Mouse (Mus musculus): ENCODE measurements at regions not wholly inside any gene's neighbourhood (a gene's known extent, or its start where the extent isn't known, plus 50 kb on each side); places are given as distances from the start of the nearest gene placed in this dataset.

DNA sequence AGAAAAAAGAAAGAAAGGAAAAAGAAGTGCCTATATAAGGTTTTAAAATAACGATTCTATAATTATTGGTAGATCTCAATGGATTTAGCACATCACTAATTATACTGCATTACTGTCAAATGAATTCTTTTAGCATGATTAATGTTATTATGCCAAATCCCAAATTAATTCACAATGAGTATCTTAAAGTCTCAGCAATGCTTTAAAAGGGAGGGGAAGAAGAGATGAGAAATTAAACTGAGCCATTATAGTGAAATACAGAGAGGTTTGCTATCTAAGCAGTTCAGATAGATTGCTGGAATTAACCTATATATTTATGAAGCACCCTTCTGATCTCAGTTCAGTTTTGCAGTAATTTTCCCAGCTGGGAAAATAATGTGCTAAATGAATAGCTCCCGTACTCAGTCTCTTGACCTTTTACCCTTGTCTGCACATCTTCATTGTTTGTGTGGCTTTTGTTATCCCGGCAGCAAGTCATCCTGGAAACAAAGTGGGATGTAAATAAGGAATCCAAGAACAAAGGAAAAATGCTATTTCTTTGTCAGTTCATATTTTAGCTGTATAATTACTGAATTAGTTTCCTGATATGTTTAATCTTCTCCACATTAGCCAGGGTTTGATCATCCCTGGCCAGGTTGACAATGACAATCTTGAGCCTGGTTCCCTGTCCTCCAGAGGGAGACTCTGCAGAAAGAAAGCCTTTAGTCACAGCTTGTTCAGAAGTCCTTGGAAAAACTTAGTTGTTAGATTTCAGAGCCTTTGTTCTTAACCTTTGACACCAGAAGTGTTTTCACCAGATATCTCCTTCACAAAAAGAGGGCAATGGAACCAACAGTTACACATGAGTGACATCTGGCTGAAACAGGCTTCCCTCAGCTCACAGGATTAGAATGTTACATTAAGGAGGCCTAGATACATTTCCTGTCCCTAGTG, 270.9 kb upstream of the Rarb start:
- H3K4me3 ChIP-seq (replicated peaks in 1 of 3; ENCODE audit: low read depth in 2 of 3, low read length in 2 of 3, poor library complexity in 1 of 3) = no peak overlapping the region
- no peak overlapping the region for H3K4me2 ChIP-seq (ENCODE audit: insufficient read depth, low read depth, poor library complexity, severe bottlenecking)
- dilution Hi-C loops (cut with MboI; ENCODE audit: extremely low pct_ligation_motif_present, extremely low pct_unique_long_range_greater_than_20kb, low sequenced_read_pairs) (no loop called here), in situ Hi-C loops (cut with MboI; ENCODE audit: low pct_ligation_motif_present, low pct_unique_long_range_greater_than_20kb, low sequenced_read_pairs) (no loop called here)
- no peaks in the 10 kb centered on the region for H3K36me3 ChIP-seq (replicated peaks in 1 of 2; ENCODE audit: control insufficient read depth in 1 of 2, insufficient read depth in 1 of 2, low read length in 1 of 2)
- no peak for DNase-seq (ENCODE audit: extremely low read depth)
- no peaks in the 10 kb centered on the region for H3K27me3 ChIP-seq (replicated peaks)
- no peaks in the 10 kb centered on the region for H3K79me2 ChIP-seq (replicated peaks; ENCODE audit: control insufficient read depth, extremely low read depth, insufficient read depth, poor library complexity, severe bottlenecking)
- no peak overlapping the region for H3K27ac ChIP-seq (ENCODE audit: insufficient read depth, low read depth)
- H3K4me1 ChIP-seq (ENCODE audit: control insufficient read depth in 1 of 2, insufficient read depth in 2 of 2) = no peaks in the 10 kb centered on the region; a peak in 1 of 4 replicates
- TF ChIP-seq SMC3 (IDR thresholded peaks at IDR 0.05; ENCODE audit: low read depth, low read length) (no peak), NRF1 (IDR thresholded peaks at IDR 0.05; ENCODE audit: low read depth, low read length) (no peak), CHD2 (IDR thresholded peaks at IDR 0.05; ENCODE audit: low read length) (no peak), CTCF (conservative IDR thresholded peaks at IDR 0.05 in 1 of 2, IDR thresholded peaks at IDR 0.05 in 1 of 2; ENCODE audit: low read depth in 2 of 2, low read length in 2 of 2) (no peak), MYC (IDR thresholded peaks at IDR 0.05; ENCODE audit: low read depth, low read length) (no peak), MEF2A (IDR thresholded peaks at IDR 0.05; ENCODE audit: borderline replicate concordance, low read depth, low read length) (no peak), ZKSCAN1 (IDR thresholded peaks at IDR 0.05; ENCODE audit: borderline replicate concordance, low read depth, low read length) (no peak), HCFC1 (IDR thresholded peaks at IDR 0.05; ENCODE audit: low read depth, low read length) (no peak), CHD1 (IDR thresholded peaks at IDR 0.05; ENCODE audit: low read depth, low read length) (no peak), RAD21 (IDR thresholded peaks at IDR 0.05; ENCODE audit: low read depth, low read length) (no peak), MAZ (IDR thresholded peaks at IDR 0.05; ENCODE audit: low read depth, low read length) (no peak), JUND (conservative IDR thresholded peaks at IDR 0.05; ENCODE audit: low read depth, low read length) (no peak), NELFE (IDR thresholded peaks at IDR 0.05; ENCODE audit: low read depth, low read length) (no peak), ZC3H11A (IDR thresholded peaks at IDR 0.05; ENCODE audit: low read depth, low read length) (no peak)
- H3K9ac ChIP-seq (ENCODE audit: insufficient read depth, low read depth) = no peak overlapping the region
- no peaks in the 10 kb centered on the region for H3K9me3 ChIP-seq (replicated peaks; ENCODE audit: low read length)

DNA sequence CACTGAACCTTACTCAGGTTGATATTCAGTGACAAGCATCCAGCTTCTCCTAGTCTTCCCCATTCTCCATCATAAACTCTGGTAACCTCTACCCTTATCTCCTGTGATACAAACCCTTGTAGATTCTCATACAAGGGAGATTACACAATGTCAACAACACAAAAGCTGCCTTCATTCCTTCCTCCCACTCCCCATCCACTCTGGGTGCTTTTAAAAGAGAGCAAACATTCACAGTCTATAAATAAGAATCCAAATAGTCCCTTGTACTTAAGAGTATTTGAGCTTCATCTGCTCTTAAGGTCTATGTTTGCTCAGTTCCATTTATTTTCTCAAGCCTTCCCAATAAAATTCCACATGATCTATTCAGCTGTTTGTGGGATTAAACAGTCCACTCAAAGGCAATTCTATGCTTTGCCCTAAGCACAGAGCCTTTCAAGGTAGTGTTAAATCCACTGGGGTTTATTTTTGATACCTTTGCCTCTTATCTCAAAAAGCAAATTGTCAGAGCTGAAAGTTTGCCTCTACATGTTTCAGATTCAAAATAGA, 270.2 kb upstream of the Rarb start:
- dilution Hi-C loops (cut with MboI; ENCODE audit: extremely low pct_ligation_motif_present, extremely low pct_unique_long_range_greater_than_20kb, low sequenced_read_pairs) (no loop called here), in situ Hi-C loops (cut with MboI; ENCODE audit: low pct_ligation_motif_present, low pct_unique_long_range_greater_than_20kb, low sequenced_read_pairs) (no loop called here)
- no peak overlapping the region for H3K9ac ChIP-seq (ENCODE audit: insufficient read depth, low read depth)

More for the DNA sequence above, 270.2 kb upstream of the Rarb start:
- Histone ChIP-seq H3K27ac (ENCODE audit: insufficient read depth, low read depth) (no peak overlapping the region), H3K27me3 (replicated peaks) (no peaks in the 10 kb centered on the region), H3K36me3 (replicated peaks in 1 of 2; ENCODE audit: control insufficient read depth in 1 of 2, insufficient read depth in 1 of 2, low read length in 1 of 2) (no peaks in the 10 kb centered on the region), H3K4me2 (ENCODE audit: insufficient read depth, low read depth, poor library complexity, severe bottlenecking) (no peak overlapping the region), H3K4me1 (ENCODE audit: control insufficient read depth in 1 of 2, insufficient read depth in 2 of 2) (peaks cover 0 to 3% of the 10 kb centered on the region in 2 experiments; a peak in 1 of 4 replicates), H3K79me2 (replicated peaks; ENCODE audit: control insufficient read depth, extremely low read depth, insufficient read depth, poor library complexity, severe bottlenecking) (no peaks in the 10 kb centered on the region), H3K4me3 (replicated peaks in 1 of 3; ENCODE audit: low read depth in 2 of 3, low read length in 2 of 3, poor library complexity in 1 of 3) (no peak overlapping the region), H3K9me3 (replicated peaks; ENCODE audit: low read length) (no peaks in the 10 kb centered on the region)
- no peak for DNase-seq (ENCODE audit: extremely low read depth)
- no peak for TF ChIP-seq USF2 (conservative IDR thresholded peaks at IDR 0.05; ENCODE audit: low read depth, low read length)
- TF ChIP-seq ZMIZ1 (IDR thresholded peaks at IDR 0.05; ENCODE audit: low read depth, low read length) = no peak
- no peak for TF ChIP-seq ZKSCAN1 (IDR thresholded peaks at IDR 0.05; ENCODE audit: borderline replicate concordance, low read depth, low read length)
- TF ChIP-seq MAFK (IDR thresholded peaks at IDR 0.05; ENCODE audit: insufficient replicate concordance, low read length) = no peak
- TF ChIP-seq USF1 (IDR thresholded peaks at IDR 0.05; ENCODE audit: low read depth, low read length) = no peak
- TF ChIP-seq E2F4 (IDR thresholded peaks at IDR 0.05; ENCODE audit: insufficient replicate concordance, low read depth, low read length) = no peak
- TF ChIP-seq GABPA (IDR thresholded peaks at IDR 0.05; ENCODE audit: insufficient replicate concordance, low read depth, low read length) = no peak
- TF ChIP-seq SIN3A (IDR thresholded peaks at IDR 0.05; ENCODE audit: low read length) = no peak
- no peak for TF ChIP-seq ELF1 (IDR thresholded peaks at IDR 0.05; ENCODE audit: low read depth, low read length)

Measured in CH12.LX (cell line).